Mouse (Mus musculus) embryonic fibroblast, embryonic 13.5 days (primary cell): ENCODE results near the gene Poldip3.

Experiments used
- CTCF ChIP-seq: IDR thresholded peaks from 2 replicates; pipeline ENCODE4 v1.5.1; 2011; ENCODE audit warnings: mild to moderate bottlenecking, control low read depth, low read length, moderate library complexity, borderline replicate concordance; ENCODE audit not compliant: insufficient read depth
- POLR2A ChIP-seq: IDR thresholded peaks from 2 replicates; pipeline ENCODE4 v1.6.1; 2011; ENCODE audit warnings: low read depth, mild to moderate bottlenecking, control low read depth, low read length, moderate library complexity

- TF ChIP-seq CTCF (no peak), POLR2A (no peak)
Observed at GRCm38 (mm10) chr15:83159823-83160222, 10.6 kb upstream of the Poldip3 start.
